Mouse (Mus musculus): Measurements from ENCODE around the gene Nsg2.

The Nsg2 gene

DNA sequence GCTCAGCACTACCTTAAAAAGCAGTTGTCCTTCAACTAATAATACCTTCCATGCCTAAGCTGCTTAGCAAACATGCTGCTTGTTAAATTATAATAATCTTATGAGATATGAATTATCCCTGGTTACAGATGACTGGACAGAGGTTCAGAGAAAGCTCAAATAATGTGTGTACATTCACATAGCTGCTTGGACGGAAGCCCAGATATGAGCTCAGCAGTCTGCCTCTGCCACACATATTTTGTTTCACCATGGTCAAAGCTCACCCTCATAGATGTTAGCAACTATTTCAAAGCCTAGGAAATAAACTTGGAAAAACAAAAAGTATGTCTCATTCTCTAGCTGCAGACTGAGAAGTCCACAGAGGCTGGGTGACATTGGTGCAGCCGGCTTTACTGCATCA lies 74.9 kb downstream of the Nsg2 start:
- DNase-seq (ENCODE audit: low read depth, low spot score) = no peak

DNA sequence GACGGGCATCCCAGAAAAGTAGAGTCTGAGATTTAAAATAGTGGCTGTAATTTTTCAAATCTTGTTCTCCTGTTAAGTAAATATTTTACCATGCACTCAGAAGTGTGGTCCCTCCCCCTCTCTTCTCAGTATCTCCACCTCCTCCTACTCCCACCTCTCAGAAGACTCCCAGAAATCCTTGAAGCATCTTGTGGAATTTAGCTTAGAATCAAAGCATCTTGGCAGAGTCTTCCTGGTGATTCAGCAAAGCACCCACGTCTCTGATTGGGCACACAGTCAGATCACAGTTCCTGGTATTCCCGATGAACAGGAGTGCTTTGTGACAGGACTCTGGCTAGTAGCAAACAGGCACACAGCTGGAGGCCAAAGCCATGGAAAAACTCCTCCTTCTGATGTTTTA lies 83.2 kb downstream of the Nsg2 start:
- no peak for DNase-seq (ENCODE audit: low read depth, low spot score)

DNA sequence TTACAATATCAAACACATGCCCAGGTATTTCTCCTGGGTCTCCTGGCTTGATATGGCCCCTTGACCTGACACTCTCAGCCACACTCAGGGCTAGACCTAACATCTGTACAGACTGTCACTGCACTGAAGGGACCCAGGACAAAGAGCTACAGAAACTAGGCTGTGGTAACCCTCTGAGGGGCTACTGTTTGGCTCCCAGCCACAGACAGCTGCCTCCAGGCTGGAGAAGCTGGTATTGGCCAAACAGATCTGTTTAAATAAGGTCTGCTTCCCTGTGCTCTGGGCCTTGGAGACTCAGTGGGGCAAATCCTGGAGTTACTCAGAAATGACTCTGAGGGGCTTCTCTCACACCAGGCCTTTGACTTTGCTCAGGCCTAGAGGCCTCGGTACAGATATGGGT lies 86.3 kb downstream of the Nsg2 start:
- DNase-seq (ENCODE audit: low read depth, low spot score) = no peak

DNA sequence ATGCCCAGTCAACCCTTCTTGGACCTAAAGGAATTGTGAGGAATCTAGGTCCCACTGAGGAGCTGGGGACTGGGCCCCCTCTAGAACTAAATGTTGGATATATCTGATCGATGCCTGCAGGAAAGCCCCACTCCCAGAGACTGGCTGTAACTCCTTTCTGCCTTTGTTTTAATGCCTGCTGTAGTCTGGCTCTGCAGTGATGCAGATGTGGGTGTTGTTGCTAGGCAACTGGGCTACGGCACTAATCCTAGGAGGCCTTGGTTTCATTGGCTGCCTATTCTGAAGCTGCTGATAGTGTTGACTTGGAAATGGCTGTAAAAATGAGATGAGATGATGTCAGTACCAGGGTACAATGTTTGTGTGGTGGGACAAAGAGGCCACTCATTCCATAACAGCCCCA lies 87.1 kb downstream of the Nsg2 start:
- peak; percentile 80 for DNase-seq (ENCODE audit: low read depth, low spot score)

DNA sequence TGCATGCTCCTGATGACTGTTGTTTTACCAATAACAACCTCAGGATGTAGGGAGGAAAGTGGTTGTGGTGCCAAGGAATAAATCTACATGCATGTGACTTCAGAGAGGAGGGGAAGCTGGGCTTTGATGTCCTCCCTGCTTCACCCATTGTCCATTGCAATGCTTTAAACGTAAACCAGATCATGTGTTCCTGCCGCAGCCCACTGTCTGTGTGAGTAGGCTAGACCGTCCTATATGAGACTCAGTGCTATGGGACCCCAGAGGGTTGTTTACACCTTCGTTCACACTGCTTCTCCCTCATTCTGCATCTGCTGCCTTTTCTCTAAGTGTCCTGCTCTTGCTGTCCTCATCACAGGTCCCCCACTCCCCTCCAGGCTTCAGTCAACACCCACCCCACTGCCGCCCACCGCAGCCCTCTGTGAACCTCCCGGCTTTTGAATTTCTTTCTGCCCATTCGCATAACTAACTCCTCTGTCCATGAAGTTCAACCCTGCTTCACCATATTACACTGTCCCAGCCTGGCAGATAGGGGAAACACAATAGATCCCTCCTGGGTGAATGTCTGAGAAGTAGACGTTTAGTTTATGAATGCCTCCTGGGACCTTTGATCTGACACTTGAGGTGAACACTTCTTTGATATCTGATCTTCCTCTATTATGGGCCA lies 87.6 kb downstream of the Nsg2 start:
- no peak for DNase-seq (ENCODE audit: low read depth, low spot score)

DNA sequence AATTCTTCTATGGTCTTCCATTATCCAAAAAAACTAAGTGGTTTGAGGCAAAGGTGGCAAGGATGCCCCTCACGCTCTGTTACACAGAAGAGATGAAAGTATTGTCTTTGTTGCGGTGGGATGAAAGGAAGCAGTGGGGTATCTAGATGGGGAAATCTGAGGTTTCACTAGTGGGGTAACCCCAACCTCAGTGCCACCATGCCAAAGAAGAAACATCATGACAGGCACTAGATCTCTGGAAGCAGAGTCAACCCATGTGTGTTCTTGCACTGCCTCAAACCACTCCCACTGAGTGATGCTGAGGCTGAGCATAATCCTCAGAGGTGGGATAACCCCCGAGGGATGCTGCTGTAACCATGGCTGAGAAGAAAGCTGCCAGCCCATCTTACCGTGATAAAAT lies 95.5 kb downstream of the Nsg2 start:
- DNase-seq (ENCODE audit: low read depth, low spot score) = no peak

DNA sequence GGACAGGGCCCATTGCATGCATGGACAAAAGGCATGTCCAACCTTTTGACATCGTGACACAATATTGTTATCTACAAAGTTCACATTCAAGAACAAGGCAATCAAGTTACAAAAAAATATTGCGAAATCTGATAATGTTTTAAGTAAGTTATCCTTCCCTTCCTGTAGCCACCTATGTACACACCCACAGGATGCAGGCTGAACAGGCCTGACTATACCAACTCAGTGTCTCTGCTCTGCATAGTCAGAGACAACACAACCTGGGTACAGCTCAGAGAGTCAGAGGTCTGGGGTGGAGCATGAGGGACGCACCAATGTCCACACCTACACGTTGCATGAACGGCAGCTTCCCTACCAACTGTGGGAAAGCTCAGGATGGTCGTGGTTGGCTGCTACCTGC lies 96.1 kb downstream of the Nsg2 start:
- no peak for DNase-seq (ENCODE audit: low read depth, low spot score)

DNA sequence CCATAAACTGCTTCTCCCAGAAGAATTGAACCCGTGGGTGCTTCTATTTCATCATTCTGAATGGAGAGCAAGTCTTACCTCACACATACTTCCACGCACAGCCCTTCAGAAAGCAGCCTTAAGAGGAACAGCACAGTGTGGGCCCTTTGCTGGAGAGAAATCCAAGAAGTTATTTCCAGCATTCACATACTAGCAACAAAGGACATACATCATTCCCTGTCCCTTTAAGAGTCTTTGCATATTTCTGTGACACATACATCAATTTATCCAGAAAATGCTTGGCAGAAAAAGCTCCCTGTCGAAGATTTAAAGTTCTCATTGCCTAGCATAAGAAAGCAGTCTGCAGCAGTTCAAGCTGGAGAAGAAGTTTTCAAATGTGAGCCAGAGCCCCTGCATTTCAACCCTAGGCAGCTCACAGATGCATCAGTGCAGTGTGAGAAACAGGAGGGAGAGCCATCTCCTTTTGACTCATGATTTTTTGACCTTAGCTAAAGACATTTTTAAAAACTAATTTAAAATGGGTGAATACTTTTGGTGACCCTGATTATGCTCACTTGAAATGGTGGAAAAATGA lies 100.9 kb downstream of the Nsg2 start:
- DNase-seq (ENCODE audit: low read depth, low spot score) = no peak

DNA sequence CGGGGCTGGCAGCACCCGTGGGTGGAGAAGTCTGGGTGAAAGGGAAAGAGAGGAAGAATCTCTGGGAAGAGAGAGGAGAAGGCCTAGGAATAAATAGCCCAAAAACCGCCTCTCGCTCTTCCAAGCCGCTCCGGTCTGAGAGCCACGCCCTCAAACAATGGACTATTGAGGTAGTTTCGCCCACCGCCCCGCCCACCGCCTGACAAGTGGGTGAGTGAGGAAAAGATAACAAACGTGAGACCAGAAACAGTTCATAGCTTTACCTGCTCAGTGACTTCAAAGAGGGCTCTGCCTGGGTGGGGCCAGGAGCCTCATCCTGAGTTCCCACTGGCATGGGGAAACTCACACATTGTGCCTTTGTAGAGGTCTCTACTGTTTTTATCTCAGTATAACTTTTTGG lies 102.7 kb downstream of the Nsg2 start:
- DNase-seq (ENCODE audit: low read depth, low spot score) = no peak

DNA sequence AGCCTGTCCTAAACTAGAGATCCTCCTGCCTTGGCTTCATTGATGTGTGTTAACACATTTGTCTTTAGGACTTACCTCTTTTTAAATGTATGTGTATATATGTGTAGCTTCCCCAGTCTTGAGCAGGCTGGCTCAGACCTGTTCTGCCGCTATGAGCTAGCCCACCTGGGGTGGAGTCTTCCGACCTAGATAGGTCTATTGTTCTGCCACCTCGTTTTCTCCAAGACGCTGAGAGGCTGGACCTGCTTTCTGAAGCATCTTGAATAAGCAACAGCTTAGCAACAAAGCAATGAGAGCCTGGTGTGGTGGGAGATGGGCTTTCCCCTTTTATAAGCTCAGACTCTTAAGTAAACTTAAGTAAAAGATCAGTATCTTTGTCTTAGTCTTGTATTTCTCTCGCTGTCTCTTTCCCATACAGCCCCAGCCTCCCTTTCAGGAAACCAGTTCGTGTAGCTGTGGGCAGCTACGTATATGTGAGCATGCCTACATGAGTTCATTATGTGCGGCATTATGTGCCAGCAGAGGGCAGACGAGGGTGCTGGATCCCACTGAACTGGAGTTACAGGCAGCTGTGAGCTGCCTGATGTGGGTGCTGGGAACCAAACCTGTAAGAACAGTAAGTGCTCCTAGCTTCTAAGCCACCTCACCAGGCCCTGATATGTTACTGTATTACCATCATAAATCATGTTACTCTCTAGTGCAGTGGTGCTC lies 104.3 kb downstream of the Nsg2 start:
- DNase-seq (ENCODE audit: low read depth, low spot score) = no peak

DNA sequence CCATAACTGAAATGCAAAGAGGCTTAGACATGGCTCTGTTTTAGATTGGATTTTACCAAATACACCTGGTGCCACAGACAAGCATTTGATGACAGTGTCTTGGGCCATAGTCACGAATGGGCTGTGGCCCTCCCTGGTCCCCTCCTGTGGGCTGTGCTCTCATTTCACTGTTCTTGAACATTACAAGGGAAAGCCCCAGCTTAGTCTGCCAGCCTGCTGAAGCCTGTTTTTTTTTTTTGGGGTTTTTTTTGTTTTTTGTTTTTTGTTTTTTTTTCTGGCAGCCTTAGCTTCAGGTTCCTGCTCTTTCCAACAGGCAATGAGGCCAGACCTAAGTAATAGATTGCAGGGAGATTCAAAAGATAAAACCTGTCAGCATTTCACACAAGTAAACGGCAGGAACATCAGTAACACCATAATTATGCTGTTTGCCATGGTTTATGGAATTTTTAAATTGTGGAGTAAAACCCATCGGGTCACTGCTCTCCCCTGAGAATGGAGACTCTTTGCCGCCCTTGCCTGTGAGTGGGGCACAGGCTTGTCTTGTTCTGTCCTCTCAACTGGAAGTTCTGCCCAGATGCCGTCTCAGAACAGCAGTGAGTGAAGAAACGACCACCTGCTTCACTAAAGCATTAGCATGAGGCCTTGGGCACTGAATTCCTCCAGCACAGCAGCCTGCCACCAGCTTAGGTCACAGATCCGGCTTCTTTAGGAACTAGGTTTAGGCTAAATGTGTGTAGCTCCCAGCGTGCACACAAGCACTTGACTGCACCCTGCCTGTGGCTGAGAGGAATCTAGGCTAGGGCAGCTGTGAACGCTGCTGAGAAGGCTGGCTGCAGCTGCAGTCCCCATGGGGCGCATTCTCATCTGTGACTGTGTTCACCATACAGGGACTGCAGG lies 105.7 kb downstream of the Nsg2 start:
- DNase-seq (ENCODE audit: low read depth, low spot score) = no peak

DNA sequence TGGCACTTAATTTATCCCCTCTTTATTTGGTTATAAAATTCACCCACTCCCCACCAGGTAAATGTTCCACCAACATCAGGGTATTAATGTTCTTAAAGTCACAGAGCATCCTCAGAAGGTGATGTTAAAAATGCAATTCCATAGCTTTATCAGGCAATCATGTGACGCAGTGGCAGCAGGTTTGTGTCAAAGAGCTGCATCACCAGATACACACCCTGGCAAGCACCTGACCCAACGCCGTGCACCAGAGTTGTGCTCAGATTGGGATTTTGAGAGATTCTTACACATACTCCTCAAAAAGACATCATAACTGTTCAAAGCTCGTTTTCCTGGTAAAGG lies 106.4 kb downstream of the Nsg2 start:
- DNase-seq (ENCODE audit: low read depth, low spot score) = no peak

DNA sequence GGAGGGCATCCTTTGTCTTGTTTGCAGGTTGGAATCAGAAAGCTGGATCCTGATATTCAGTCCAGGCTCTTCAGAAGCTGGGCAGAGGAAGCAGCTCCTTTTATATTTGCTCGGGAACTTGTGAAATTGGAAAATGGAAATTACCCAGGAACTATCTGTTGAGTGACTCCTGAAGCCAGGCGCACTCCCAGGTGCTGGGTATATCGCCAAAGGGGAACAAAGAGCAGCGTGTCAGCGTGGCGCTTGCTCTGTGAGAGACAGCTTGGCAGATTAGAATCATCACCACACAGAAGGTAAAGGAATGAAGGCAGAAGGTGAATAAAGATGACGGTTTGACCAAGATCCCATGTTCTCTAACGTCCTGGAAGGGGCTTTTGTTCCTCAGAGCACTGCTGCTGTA lies 108.2 kb downstream of the Nsg2 start:
- no peak for DNase-seq (ENCODE audit: low read depth, low spot score)
